Mouse (Mus musculus) lung, adult 2 months (tissue): ENCODE measurements at regions not wholly inside any gene's neighbourhood (a gene's known extent, or its start where the extent isn't known, plus 50 kb on each side); places are given as distances from the start of the nearest gene placed in this dataset.
"Not testable (repeated sequence)": the region's sequence is repeated elsewhere in the genome, so short reads cannot be mapped to it uniquely, and the experiment has no call there.

Source experiments
- DNase-seq: peaks from one replicate; pipeline ENCODE4 v3.0.0; 2022
- H3K4me1 ChIP-seq: fragments of 200-500 bp; 2 replicates; pipeline ENCODE4 v1.6.1; 2011; ENCODE audit warnings: low read length; ENCODE audit not compliant: control insufficient read depth, insufficient read depth
- H3K4me3 ChIP-seq: fragments of 200-500 bp; replicated peaks from 2 replicates; pipeline ENCODE3; 2011; ENCODE audit warnings: low read depth, mild to moderate bottlenecking, control low read depth, low read length; ENCODE audit errors: extremely low read depth
- WGBS: fragments of 180-500 bp; shearing (Covaris S2); methylation state at CpG from one replicate; pipeline ENCODE4 v1.1.7; 2018; 5-methylcytosine and 5-hydroxymethylcytosine counted together

DNA sequence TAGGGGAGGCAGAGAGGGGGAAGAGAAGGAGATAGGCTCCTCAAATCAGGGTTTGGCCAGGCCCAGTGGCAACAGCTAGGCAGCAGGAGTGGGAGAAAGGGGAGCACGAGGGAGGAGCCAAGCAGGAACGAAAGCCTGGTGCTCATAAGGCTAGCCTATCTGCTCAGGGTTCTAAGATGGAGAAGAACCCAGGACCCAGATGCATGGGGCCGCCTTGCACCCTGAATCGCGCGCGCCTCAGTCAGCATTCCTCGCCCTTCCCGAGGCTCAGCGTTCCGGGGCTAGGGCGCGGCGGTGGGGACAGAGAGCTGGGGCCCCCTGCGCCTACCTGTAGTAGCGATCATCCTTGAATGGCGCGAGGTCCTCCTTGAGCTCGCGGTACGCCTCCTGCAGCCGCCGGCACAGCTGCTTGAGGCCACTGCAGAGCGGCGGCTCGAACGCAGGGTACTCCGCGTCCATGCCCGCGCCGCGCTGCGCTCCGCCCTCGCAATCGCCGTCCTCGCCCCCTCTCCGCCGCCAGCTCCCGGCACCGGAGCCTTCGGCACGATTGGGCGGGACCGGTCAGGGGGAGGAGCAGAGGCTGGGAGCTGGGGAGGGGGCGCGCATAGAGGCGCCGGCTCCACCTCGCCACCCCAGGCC, 60.1 kb downstream of the Dynlt1b start:
- DNase-seq, H3K4me1 ChIP-seq, H3K4me3 ChIP-seq: not testable (repeated sequence)
- 2% methylated on average over 23 of the region's 52 CpGs for WGBS

DNA sequence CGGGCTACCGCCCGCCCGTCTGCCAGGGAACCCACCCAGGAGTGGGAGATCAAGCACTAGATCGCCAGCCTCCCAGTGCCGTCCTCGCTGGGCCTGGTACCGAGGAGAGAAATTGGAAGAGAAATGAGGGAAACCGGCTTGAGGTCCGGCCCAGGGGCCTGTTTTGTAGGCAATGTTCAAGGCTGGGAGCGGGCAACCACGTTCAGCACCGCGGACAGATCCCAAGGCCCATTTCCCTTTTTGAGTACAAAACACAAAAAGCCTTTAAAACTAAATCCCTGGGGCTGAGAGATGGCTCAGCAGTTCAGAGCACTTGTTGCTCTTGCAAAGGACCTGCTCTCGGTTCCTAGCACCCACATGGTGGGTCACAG, 60.6 kb downstream of the Dynlt1b start:
- not testable (repeated sequence) for DNase-seq, H3K4me3 ChIP-seq, H3K4me1 ChIP-seq
- WGBS: no CpG with 5 or more reads among the region's 15 CpGs

DNA sequence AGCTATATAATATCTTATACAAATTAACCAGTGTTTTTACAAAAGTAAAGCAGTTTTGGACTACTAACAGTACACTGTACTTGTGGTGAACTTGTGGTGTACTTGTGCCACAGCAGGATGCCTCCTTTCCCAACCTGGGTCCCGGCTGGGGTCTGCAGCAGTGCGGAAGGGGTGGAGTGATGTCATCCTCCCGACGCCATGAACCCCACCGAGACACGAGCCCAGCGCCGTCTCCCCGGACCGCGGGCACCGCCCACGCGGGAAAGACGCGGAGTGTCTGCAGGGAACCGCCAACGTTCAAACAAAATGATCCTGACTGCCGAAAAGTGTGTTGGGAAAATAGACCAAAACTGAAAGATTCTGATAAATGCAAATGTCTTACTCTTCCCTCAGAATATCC, 62.6 kb downstream of the Dynlt1b start:
- not testable (repeated sequence) for DNase-seq, H3K4me3 ChIP-seq, H3K4me1 ChIP-seq
- WGBS: 24% methylated on average over 19 of the region's 19 CpGs

DNA sequence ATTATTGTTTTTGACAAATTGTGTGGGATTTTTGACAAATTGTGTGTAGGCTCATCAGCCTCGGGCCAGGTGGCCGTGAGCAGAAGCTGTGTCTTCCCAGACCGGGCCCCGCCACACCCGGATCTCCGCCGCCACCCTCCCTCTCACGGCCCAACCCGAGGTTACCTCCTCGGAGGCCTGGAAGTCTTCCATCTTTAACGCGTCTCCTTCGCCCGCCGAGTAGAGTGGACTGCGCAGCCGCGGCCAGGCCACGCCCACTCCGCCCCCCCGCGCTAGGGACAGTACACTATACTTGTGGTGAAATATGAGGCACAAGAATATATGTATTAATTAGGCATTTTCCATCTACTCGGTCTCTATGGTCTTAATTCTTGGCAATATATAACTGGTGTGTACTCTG, 63.0 kb downstream of the Dynlt1b start:
- not testable (repeated sequence) for H3K4me1 ChIP-seq, H3K4me3 ChIP-seq
- 20% methylated on average over 23 of the region's 23 CpGs for WGBS
- peak; percentile 65 for DNase-seq

DNA sequence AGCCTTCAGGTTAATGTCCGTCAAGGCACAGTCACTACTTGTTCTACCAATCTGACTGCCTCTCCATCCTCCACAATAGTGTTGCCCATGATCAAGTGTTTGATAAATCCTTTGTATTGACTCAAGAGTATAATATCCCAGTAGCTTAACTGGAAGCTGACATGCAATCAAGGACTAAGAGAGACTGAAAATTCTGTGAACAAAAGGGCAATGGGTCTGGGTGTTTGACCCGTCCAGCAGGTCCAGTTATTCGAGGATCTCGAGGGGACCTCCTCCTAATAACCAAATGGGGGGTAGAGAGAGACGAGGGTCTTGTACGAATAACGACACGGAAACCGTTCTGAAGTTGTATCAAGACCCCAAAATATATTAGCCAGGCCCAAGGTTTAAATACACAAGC, 66.6 kb downstream of the Dynlt1b start:
- H3K4me1 ChIP-seq, H3K4me3 ChIP-seq, DNase-seq: not testable (repeated sequence)
- WGBS: 87% methylated on average over 9 of the region's 9 CpGs

DNA sequence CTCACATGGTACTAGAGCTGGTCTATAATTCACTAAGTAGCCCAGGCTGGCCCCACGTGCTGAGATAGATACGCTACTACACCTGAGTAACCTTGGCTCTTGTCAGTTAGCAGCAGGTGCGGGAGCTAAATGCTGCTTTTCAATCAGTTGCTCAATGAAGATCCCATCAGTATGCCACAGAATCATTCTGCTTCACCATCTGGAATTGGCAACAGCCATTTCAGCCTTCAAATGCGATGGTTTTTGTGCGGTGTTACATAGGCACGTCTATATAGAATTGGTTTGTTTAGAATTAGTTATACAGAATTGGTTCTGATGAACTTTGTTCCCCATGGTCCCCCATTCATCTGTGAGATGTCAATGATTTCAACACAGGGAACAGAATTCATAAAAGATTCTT, 72.8 kb downstream of the Dynlt1b start:
- not testable (repeated sequence) for DNase-seq, H3K4me3 ChIP-seq, H3K4me1 ChIP-seq
- 84% methylated on average over 4 of the region's 6 CpGs for WGBS

DNA sequence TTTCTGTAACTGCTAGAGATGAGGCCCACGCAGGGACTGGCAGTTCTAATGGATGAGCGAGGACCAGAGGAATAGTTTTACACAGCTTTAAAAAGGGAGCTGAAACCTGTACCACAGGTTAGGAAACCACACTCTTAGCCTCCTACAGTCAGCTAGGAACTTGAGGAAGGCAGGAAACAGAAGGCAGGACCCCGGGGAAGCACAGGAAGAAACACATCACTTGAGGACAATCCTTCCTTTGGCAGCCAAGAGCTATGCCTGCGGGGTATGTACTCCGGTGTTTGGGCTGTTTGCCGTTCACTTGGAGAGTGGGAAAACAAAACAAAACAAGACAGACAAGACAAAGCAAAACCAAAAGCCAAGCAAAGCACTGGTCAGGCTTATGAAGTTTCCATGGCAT, 76.0 kb downstream of the Dynlt1b start:
- DNase-seq, H3K4me3 ChIP-seq, H3K4me1 ChIP-seq: not testable (repeated sequence)
- WGBS: 58% methylated on average over 6 of the region's 6 CpGs

DNA sequence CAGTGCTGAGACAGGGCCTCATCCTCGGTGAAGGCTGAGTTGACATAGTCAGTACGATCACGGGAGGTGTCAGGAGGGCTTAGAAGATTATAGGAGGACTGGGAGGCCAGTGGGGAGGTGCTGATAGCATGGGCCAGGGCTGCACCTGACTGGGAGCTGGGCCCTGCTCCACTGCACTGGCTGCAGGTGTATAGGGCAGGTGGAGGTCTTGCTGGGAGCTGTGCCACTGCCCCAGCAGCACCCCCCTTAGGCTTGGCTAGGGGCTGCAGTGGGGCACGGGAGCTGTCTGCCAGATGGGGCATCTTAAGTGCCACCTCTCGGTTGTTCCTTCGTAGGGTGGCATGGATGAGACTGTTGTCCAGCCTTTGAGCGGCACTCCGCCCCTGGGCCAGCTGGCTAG, 85.2 kb downstream of the Dynlt1b start:
- H3K4me3 ChIP-seq, H3K4me1 ChIP-seq, DNase-seq: not testable (repeated sequence)
- 85% methylated on average over 5 of the region's 8 CpGs for WGBS

DNA sequence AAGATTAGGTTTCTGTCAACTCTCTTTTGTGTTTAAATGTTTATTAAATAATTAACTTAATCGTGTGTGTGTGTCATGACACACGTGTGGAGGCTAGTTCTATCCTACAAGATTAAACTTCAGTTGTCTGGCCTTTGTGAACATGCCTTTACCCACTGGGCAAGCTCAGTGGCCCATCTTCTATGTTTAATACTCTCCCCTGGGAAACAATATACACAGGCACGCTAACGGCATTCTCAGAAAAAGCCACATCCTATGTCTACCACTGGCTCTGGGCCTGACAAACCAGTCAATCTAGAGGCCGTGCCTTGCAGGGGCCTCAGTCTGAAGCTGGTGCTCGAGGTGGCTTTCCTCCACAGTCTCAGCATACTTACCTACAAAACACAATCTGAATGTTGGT, 82.4 kb upstream of the Dynlt1c start:
- H3K4me1 ChIP-seq, DNase-seq, H3K4me3 ChIP-seq: not testable (repeated sequence)
- WGBS: 57% methylated on average over 6 of the region's 6 CpGs

DNA sequence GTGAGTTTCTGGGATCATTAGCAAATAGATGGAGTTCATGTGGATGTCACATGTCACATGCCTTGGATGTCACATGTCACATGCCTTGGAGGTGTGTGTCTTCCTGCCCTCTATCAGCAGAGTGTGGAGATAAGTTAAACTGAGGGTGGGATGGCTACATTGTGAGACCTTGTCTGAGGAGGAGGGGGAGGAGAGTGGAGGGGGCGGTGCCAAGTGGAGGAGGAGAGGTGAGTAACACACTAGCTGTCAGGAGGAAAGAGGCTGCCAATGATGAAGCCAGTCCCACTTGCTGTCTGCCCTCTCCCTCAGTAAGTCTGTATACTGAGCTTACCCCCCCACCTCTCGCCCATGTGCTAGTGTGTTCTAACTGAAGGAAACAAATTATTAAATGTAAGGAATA, 81.5 kb upstream of the Dynlt1c start:
- not testable (repeated sequence) for DNase-seq, H3K4me3 ChIP-seq, H3K4me1 ChIP-seq
- 80% methylated on average over 2 of the region's 2 CpGs for WGBS

DNA sequence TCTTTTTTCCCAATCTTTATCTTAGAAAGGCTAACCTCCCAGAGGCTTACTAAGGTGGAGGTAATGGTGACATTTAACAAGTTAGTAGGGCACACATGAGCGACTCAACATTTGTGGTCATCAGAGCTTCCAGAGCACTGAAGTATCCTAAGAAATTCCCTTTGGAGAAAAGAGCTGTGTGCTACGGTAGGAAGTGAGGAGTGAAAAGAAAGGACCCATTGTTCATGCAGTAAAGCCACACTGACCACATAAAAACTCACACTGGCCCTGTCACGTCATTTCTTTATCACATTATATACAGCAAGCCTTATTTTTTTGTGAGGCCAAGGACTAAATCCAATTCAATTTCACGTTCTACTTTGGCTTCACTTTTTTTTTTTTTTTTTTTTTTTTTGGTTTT, 80.7 kb upstream of the Dynlt1c start:
- not testable (repeated sequence) for H3K4me3 ChIP-seq, DNase-seq, H3K4me1 ChIP-seq
- 62% methylated on average over 4 of the region's 4 CpGs for WGBS

DNA sequence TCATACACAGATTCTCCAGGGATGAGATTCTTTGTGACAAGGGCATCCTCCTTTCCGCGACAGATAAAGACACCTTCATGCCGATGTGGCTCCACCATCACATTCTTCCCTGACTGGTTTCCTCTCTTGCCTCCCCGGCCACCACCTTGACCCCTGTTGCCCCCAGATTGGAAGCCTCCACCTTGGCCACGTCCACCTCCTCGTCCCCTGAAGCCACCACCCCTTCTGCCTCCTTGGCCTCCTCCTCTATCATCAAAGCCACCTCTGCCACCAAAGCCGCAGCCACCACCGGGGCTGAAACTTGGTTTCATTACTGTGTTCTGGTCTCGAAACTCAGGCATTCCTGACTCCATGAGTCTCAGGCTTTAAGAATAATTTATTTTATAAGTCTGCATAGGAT, 79.3 kb upstream of the Dynlt1c start:
- 64% methylated on average over 6 of the region's 9 CpGs for WGBS
- H3K4me1 ChIP-seq, H3K4me3 ChIP-seq, DNase-seq: not testable (repeated sequence)

DNA sequence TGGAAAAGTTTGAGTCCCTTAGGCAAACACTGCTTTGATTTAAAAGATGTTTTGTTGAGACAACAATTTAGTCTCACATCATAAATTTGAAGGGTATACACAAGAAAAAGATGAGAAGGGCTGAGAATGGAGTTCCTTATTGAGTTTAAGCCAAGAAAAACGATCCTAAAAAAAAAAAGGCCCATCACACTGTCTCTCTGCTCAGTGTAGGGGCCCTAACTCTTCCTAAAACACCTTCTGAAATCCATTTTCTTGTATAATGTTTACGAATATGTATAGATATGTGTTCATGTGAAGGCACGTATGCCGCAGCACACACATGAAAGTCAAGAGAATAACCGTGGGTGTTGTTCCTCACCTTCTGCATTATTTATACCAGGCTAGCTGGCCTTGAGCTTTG, 62.7 kb upstream of the Dynlt1c start:
- not testable (repeated sequence) for DNase-seq, H3K4me3 ChIP-seq, H3K4me1 ChIP-seq
- WGBS: no CpG with 5 or more reads among the region's 5 CpGs

DNA sequence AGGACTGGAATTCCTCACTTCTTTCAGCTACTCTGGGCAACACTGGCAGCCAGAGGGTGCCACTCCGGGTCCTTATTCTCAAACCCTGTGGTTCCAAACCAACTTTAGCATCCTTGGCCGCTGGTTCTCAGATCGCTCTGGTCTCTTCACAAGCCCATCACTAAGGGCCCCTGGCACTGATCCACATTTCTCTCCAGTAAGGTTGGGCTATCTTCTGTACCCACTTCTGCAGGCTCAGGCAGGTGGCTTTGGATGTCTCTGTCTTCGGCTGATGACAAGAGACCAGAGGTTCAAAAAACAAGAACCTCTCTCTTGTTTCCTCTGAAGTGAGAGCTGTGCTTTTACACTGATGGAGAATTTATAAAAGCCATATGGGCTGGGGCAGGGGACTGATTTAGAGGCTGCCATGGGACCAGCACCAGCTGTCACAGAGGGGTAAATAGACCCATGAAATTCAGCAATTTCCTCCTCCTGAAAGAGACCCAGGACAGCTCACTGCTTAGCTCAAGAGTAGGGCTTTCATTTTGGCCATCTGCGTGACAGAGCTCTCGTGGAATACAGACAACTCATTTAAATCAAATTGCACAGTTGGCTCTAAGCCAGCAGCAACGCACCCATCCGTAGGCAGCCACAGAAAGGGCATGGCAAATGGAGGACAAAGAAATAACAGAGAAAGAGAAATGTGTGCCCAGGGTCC, 54.3 kb upstream of the Dynlt1c start:
- DNase-seq, H3K4me3 ChIP-seq, H3K4me1 ChIP-seq: not testable (repeated sequence)
- WGBS: no CpG with 5 or more reads among the region's 8 CpGs

DNA sequence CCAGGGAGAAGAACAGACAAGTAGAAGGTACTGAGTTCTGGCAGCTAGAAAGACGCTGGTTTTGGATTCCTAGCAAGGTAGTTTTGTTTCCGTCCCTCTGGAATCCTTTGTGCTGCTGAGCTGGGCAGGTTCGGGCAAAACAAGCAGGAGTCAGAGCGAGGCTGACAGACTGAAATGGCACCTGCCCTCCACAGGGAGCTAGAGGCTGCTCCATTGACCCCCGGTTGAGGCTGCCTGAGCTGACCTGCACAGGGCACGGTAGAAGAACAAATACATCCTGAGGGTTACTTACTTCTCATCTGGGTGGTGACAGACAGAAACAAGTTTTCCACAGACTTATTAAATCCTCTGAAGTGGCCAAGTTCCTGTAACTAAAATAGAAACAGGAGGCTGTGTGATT, 53.5 kb upstream of the Dynlt1c start:
- H3K4me3 ChIP-seq, DNase-seq, H3K4me1 ChIP-seq: not testable (repeated sequence)
- no CpG with 5 or more reads among the region's 6 CpGs for WGBS
